ENCODE assay signal across 8 mouse cellular contexts in the genomic region with DNA sequence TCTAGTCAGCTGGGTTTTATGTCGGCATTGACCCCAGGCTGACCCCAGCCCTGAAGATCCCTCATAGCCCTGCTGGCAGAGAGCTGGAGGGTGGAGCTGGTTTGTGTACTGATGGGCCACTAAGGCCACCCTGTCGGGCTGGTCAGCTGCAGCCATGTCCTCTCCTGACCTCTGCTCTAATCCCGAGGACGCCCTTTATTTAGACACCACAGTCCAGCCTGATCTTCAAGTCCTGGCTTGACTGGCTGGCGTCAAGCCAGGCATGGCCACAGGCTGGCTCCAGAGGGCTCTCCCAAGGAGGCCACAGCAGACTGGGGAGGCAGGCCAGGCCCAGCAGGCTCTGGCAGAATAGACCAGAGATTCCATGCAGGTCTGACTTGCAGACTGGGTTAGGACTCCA.
A peak's percentile ranks its signal among the peaks of the same experiment; 100 is the strongest.
DNase-seq lines count a peak whose midpoint lies in the region; ATAC-seq and TF ChIP-seq lines count a peak whose summit lies in the region.

No protein-coding gene starts in this region.

- no peak for ATAC-seq in forebrain, embryonic 13.5 days
- ATAC-seq in monocyte, adult 5-6 weeks (replicated peaks; ENCODE audit: insufficient number of reproducible peaks, low FRiP score, low TSS enrichment, poor library complexity, severe bottlenecking) = no peak

- no peak for TF ChIP-seq CTCF in lung, adult 2 months (IDR thresholded peaks at IDR 0.05; ENCODE audit: insufficient read depth, low read length)

- no peak overlapping the region for H3K4me3 ChIP-seq in lung, adult 2 months (replicated peaks; ENCODE audit: extremely low read depth, low read depth, low read length)
- no peak overlapping the region for H3K4me3 ChIP-seq in forebrain, embryonic 13.5 days

- H3K9me3 ChIP-seq in forebrain, embryonic 13.5 days (replicated peaks) = no peaks in the 10 kb centered on the region

- WGBS in lung, adult 2 months = 45% methylated on average over 5 of the region's 5 CpGs
- 48% methylated on average over 5 of the region's 5 CpGs for WGBS in forebrain, embryonic 13.5 days

- H3K9ac ChIP-seq in forebrain, embryonic 13.5 days = no peak overlapping the region

- no peak overlapping the region for H3K27ac ChIP-seq in forebrain, embryonic 13.5 days

- H3K4me2 ChIP-seq in forebrain, embryonic 13.5 days = no peak overlapping the region

- no peak for TF ChIP-seq POLR2A in lung, adult 2 months (IDR thresholded peaks at IDR 0.05; ENCODE audit: borderline replicate concordance, extremely low read depth, low read depth, low read length)

- H3K36me3 ChIP-seq in forebrain, embryonic 13.5 days (ENCODE audit: poor library complexity, severe bottlenecking) = no peaks in the 10 kb centered on the region

- H3K27me3 ChIP-seq in forebrain, embryonic 13.5 days = peaks cover 17% of the 10 kb centered on the region

- peaks cover 8% of the 10 kb centered on the region for H3K4me1 ChIP-seq in lung, adult 2 months (ENCODE audit: control insufficient read depth, insufficient read depth, low read length)
- H3K4me1 ChIP-seq in forebrain, embryonic 13.5 days = peaks cover 11% of the 10 kb centered on the region; the same call in 1 of the 2 replicates

- peak; percentile 24 to 52 for DNase-seq in lung, adult 18-20 months
- DNase-seq in lung, adult 2 months = no peak
- DNase-seq in embryo, embryonic 11 days = peak; percentile 41
- DNase-seq in heart, adult 8-10 months (ENCODE audit: low spot score) = peak; percentile 23
- peak; percentile 35 for DNase-seq in mesoderm, embryonic 11.5 days (ENCODE audit: low read depth, low spot score)
- no peak for DNase-seq in natural killer cell, adult 2 months (ENCODE audit: low spot score in 2 of 2)

Comparison
In these comparisons a context has a peak if more than half of its experiments do, and no peak if none do; other contexts are left out.
1. DNase-seq: peak in lung, adult 18-20 months (2 of 2), embryo, embryonic 11 days (single experiment), heart, adult 8-10 months (single experiment) and mesoderm, embryonic 11.5 days (single experiment); none in lung, adult 2 months (single experiment) and natural killer cell, adult 2 months (0 of 2).